Mouse (Mus musculus) yolk sac, embryonic 10.5 days (tissue): Measurements from ENCODE around the gene Det1.

Experiments used
- DNase-seq: peaks from one replicate; pipeline ENCODE4 v3.0.0-alpha.2; 2017; ENCODE audit warnings: low spot score

The Det1 gene

GRCm38 (mm10) chr7:78854051-78854450 is 7.0 kb upstream of the Det1 start:
- no peak for DNase-seq

GRCm38 (mm10) chr7:78846066-78846716 is 872 bp downstream of the Det1 start:
- DNase-seq, result no peak

GRCm38 (mm10) chr7:78841601-78842000 is 5.5 kb downstream of the Det1 start:
- no peak for DNase-seq

- DNase-seq, result no peak
Measured at GRCm38 (mm10) chr7:78837250-78837649, 9.8 kb downstream of the Det1 start.

GRCm38 (mm10) chr7:78835656-78836055 is 11.4 kb downstream of the Det1 start:
- DNase-seq, result no peak

- DNase-seq, result no peak
Measured at GRCm38 (mm10) chr7:78827749-78828362, 19.2 kb downstream of the Det1 start.

GRCm38 (mm10) chr7:78826682-78827385 is 20.2 kb downstream of the Det1 start:
- no peak for DNase-seq

GRCm38 (mm10) chr7:78818336-78818735 is 28.7 kb downstream of the Det1 start:
- no peak for DNase-seq

GRCm38 (mm10) chr7:78814766-78815165 is 32.3 kb downstream of the Det1 start:
- no peak for DNase-seq

DNA sequence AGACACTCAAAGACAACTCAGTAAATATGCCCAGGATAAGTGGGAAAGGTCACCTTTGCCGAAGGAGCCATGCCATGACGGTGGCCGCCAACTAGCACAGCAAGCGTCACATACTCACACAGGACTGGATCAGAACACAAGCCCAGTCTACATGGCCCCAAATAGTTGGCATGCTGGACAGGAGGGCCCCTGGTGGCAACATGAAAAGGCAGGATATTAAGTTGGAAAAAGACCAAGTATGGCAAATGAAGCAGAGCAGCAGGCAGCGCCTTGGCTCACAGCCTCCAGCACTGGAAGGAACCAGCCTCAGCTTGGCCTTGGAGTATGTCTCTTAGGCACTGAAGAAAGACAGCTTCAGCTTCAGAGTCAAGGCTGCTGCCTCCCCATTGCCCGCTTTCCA is 33.3 kb downstream of the Det1 start:
- no peak for DNase-seq

- DNase-seq, result no peak
Measured at GRCm38 (mm10) chr7:78807192-78807591, 39.9 kb downstream of the Det1 start.

- DNase-seq, result no peak
Measured at GRCm38 (mm10) chr7:78803841-78804240, 43.2 kb downstream of the Det1 start.

DNA sequence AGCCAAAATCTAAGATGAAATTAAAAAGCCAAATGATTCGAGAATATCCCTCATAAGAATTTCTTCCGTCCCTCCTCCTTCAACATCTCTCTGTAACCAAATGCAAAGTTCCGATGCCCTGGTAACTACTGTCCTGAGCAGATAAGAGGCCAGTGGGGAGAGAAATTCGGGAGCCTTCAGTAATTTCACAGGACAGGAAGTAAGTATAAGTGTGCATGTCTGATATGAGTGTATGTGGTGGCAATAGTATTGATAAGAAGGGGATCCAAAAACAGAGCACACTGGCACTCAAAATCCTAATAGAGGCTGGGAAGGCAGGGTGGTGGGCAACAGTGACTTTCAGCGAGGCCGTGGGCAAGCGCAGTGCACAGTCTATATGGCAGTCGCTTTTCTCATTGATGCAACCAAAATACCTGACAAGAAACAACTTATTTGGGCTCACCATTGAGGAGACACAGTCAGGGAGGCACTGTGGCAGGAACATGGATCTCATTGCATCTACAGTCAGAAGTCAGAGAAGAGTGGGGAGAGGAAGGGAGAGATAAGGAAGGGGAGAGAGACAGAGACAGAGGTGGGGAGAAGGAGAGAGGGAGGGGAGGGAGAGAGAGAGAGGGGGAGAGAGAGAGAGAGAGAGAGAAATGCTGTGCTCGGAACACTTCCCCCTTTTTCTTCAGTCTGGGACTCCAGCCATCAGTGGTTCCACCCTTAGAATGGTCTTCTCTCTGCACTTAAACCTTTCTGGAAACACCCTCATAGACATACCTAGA is 47.1 kb downstream of the Det1 start:
- DNase-seq, result no peak

- no peak for DNase-seq
Measured at GRCm38 (mm10) chr7:78797843-78798455, 49.1 kb downstream of the Det1 start.

DNA sequence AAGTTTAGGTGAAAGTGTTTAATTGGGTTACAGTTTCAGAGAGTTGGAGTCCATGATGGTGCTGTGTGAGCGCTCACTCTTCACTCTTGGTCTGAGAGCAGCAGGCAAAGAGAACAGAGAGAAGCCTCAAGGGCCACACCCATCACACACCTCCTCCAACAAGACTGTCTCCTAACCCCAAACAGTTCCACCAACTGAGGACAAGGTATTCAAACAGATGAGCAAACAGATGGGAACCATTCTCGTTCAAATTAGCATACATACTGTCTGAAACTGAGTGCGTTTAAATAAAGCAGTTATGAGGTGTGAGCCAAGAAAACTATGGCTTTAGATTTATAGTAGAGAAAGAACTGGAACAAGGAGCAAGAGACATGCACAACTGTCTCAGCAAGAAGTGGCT is 50.4 kb downstream of the Det1 start:
- DNase-seq, result no peak

DNA sequence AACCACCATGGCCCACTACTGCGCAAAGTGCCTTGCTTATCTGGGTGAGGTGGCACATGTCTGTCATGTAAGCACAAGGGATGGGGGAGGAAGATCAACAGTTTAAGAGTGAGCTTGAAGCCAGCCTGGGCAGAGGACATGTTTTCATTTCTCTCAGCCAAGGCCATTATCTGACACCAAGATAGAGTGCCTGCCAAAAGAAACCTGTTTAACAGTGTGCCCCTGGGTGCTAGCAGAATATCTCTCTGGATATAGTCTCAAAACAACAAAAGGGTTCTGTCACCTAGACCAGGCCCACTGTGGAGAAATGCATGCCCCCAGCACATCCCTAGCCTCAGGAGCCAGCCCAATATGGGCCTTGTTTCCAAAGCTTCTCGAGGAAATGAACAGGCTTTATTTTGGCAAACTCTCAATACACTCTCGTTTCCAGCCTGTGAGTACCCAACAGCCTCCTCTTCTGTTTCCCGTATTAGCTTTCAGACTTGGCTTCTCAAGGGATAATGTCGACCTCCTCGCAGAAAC is 52.4 kb downstream of the Det1 start:
- no peak for DNase-seq

DNA sequence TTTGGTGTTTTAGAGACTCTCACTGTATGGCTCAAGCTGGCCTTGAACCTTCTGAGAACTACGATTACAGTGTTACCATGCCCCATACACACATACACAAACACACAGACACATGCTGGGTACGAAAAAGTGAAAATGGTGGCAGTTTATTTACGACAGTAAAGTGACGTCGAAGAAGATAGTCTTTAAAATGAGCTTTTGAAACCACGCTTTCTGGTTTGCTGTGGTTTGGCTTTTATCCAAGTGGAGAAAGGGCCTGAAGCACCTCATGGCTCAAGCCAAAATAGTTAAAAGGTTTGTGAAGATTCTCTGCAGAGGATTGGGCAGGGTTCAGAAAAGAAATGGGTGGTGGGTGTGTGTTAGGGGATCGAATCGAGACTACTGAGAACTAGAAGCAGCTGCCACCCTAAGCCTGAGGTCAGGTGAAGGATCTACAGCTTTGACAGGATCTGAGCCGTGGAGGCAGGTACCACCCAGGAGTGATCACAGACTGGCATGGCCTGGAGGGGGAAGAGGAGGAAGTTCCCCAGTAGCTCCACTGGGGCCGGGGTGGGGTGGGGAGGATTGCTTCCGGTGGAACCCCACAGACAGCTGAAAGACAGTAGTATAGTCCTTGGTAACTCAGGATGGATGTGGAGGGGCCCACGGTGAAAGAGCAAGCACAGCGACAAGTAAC is 53.0 kb downstream of the Det1 start:
- DNase-seq, result no peak

DNA sequence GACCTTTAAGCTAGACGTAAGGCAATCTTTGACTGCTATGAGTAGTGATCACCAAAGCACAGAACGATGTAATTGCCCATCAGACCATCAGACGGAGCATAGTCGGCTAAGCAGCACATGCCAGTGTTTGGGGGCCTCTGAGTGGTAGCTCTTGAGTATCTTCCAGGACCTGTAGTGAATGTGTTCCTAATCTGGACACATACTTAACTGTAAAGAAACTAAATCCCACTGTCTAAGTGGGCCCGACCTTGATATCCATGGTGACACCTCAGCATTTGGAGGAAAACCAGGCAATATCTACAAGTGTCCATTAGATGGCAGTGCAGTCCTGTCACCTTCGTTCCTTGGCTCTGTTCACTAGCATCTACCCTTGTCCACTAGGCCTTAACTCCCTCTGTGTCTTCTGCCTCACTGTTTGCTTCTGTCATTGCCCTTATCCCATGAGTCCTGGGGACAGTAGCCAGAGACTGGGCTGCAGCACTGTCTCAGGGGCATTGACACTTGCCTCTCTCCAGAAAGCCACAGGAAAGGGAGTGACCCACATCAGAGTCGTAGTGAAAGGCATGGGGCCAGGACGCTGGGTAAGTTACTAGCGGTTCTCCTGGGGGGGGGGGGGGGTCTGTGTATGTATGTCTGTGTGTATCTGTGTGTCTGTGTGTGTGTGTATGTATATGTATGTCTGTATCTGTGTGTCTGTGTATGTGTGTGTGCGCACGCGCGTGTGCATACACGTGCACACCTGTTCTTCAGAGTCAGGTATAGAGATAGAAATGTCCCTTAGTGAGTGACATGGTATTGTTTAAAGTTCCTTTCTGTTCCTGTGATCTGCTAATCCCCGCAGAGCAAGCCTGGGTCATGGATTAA is 55.5 kb downstream of the Det1 start:
- peak; percentile 6 for DNase-seq

GRCm38 (mm10) chr7:78787793-78788380 is 59.2 kb downstream of the Det1 start:
- no peak for DNase-seq

- DNase-seq, result no peak
Measured at GRCm38 (mm10) chr7:78785906-78786305, 61.2 kb downstream of the Det1 start.
